23 mouse cellular contexts compared by ENCODE assay signal in the genomic region with DNA sequence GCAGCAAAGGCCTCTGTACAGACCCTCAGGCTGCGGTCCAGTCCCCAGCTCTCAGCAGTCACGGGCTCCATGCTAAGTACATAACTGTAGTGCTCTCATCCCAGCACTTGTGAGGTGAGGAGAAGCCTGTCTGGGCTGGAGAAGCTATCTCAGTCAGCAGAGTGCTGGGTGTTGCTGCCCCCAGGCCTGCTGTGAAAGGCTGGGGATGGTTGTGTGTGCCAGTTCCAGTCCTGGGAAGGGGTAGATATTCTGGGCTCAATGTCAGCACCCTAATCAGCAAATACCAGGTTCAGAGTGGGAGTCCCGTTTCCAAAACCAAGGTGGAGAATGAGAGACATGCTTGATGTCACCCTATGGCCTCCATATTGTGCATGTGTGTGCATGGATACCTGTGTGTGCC. TPM values are rescaled to one million over a fixed set of nuclear protein-coding genes. Genes with fewer than 3 reads are reported as not detected.
DNase-seq lines count a peak whose midpoint lies in the region; ATAC-seq and TF ChIP-seq lines count a peak whose summit lies in the region.
"Had no signal": no experiment of that assay in that cellular context is flagged by ENCODE, and none has a peak within 500 bp of the region (broad histone marks: within the 10 kb centered on the region; RNA-seq: fewer than 3 reads in every experiment).

No protein-coding gene starts in this region.

- peak overlapping the region; percentile 12; the same call in 1 of the 2 replicates for H3K4me3 ChIP-seq in forebrain, embryonic 10.5 days
- H3K4me3 ChIP-seq in forebrain, embryonic 16.5 days (replicated peaks; ENCODE audit: low read length): no peak overlapping the region
- H3K4me3 ChIP-seq in heart, embryonic 15.5 days: no peak overlapping the region
- no peak overlapping the region for H3K4me3 ChIP-seq in liver, postnatal 0 days (ENCODE audit: low read depth, low read length)
- H3K4me3 ChIP-seq in liver, embryonic 11.5 days (ENCODE audit: low read depth, low read length): no peak overlapping the region
- H3K4me3 ChIP-seq in midbrain, embryonic 14.5 days (replicated peaks; ENCODE audit: low read depth, low read length): no peak overlapping the region
- H3K4me3 ChIP-seq: embryonic facial prominence, embryonic 12.5 days; erythroblast, embryonic 14.5 days; forebrain, embryonic 13.5 days; intestine, embryonic 15.5 days; layer of hippocampus, adult 2 months; limb, embryonic 13.5 days; liver, embryonic 13.5 days had no signal

- no peak for DNase-seq in forebrain, embryonic 10.5 days (ENCODE audit: extremely low spot score, low spot score)
- no peak for DNase-seq in heart, postnatal 10 days
- no peak for DNase-seq in liver, postnatal 0 days
- DNase-seq in liver, embryonic 11.5 days (ENCODE audit: low spot score): no peak
- no peak for DNase-seq in midbrain, embryonic 14.5 days
- DNase-seq in kidney, adult 18-20 months: no peak
- DNase-seq: adrenal gland, postnatal 10 days; gastrocnemius, postnatal 10 days; layer of hippocampus, postnatal 36 days; liver, embryonic 13.5 days; lung, embryonic 14.5 days; lung, postnatal 36 days; thymus, adult 18-20 months; thymus, postnatal 4 days had no signal

- H3K9ac ChIP-seq in forebrain, embryonic 16.5 days (replicated peaks; ENCODE audit: low read depth, low read length): no peak overlapping the region
- H3K9ac ChIP-seq in heart, embryonic 15.5 days: no peak overlapping the region
- H3K9ac ChIP-seq in liver, postnatal 0 days (replicated peaks): no peak overlapping the region
- no peak overlapping the region for H3K9ac ChIP-seq in liver, embryonic 11.5 days (ENCODE audit: low read depth, low read length)
- no peak overlapping the region for H3K9ac ChIP-seq in midbrain, embryonic 14.5 days (replicated peaks; ENCODE audit: low read length)
- H3K9ac ChIP-seq: embryonic facial prominence, embryonic 12.5 days; hindbrain, embryonic 14.5 days; intestine, embryonic 15.5 days; limb, embryonic 13.5 days; liver, embryonic 13.5 days; lung, embryonic 14.5 days had no signal

- H3K36me3 ChIP-seq in forebrain, embryonic 10.5 days (replicated peaks): peaks cover 72% of the 10 kb centered on the region
- peaks cover 33% of the 10 kb centered on the region for H3K36me3 ChIP-seq in forebrain, embryonic 16.5 days (ENCODE audit: control insufficient read depth, insufficient read depth)
- H3K36me3 ChIP-seq in heart, embryonic 15.5 days: peaks cover 59% of the 10 kb centered on the region
- H3K36me3 ChIP-seq in liver, postnatal 0 days (replicated peaks; ENCODE audit: insufficient read depth, low read length): peaks cover 59% of the 10 kb centered on the region
- peaks cover 59% of the 10 kb centered on the region for H3K36me3 ChIP-seq in liver, embryonic 11.5 days (ENCODE audit: control insufficient read depth, insufficient read depth, low read length)
- peaks cover 70% of the 10 kb centered on the region for H3K36me3 ChIP-seq in midbrain, embryonic 14.5 days (ENCODE audit: control insufficient read depth, insufficient read depth, low read length)

- H3K27ac ChIP-seq in forebrain, embryonic 10.5 days: no peak overlapping the region
- no peak overlapping the region for H3K27ac ChIP-seq in forebrain, embryonic 16.5 days (ENCODE audit: low read length)
- peak overlapping the region; percentile 75 for H3K27ac ChIP-seq in heart, embryonic 15.5 days
- no peak overlapping the region for H3K27ac ChIP-seq in liver, postnatal 0 days (ENCODE audit: low read depth)
- H3K27ac ChIP-seq in liver, embryonic 11.5 days (ENCODE audit: low read depth, low read length): no peak overlapping the region
- peak overlapping the region; percentile 61; the same call in 1 of the 2 replicates for H3K27ac ChIP-seq in midbrain, embryonic 14.5 days (replicated peaks; ENCODE audit: low read depth, low read length)
- H3K27ac ChIP-seq: embryonic facial prominence, embryonic 12.5 days; hindbrain, embryonic 14.5 days; intestine, embryonic 15.5 days; limb, embryonic 13.5 days; liver, embryonic 13.5 days had no signal

- H3K4me2 ChIP-seq in forebrain, embryonic 16.5 days (ENCODE audit: low read length): no peak overlapping the region
- no peak overlapping the region for H3K4me2 ChIP-seq in heart, embryonic 15.5 days
- no peak overlapping the region for H3K4me2 ChIP-seq in liver, postnatal 0 days (ENCODE audit: low read depth, low read length)
- H3K4me2 ChIP-seq in liver, embryonic 11.5 days: no peak overlapping the region; the same call in 1 of the 2 replicates
- no peak overlapping the region for H3K4me2 ChIP-seq in midbrain, embryonic 14.5 days (ENCODE audit: low read length)
- H3K4me2 ChIP-seq: embryonic facial prominence, embryonic 12.5 days; forebrain, embryonic 13.5 days; hindbrain, embryonic 14.5 days; intestine, embryonic 15.5 days; limb, embryonic 13.5 days; liver, embryonic 13.5 days; lung, embryonic 14.5 days had no signal

- intact Hi-C loops in heart, postnatal 10 days (cut with DNase I): no loop called here

- ATAC-seq in forebrain, embryonic 16.5 days: no peak
- no peak; the same call in 1 of the 2 replicates for ATAC-seq in heart, embryonic 15.5 days (replicated peaks; ENCODE audit: insufficient number of reproducible peaks, insufficient read depth, low FRiP score, low read depth)
- peak; percentile 46; the same call in 1 of the 2 replicates for ATAC-seq in liver, postnatal 0 days
- ATAC-seq in liver, embryonic 11.5 days (replicated peaks; ENCODE audit: low FRiP score): no peak
- ATAC-seq in midbrain, embryonic 14.5 days (ENCODE audit: low FRiP score, low TSS enrichment): no peak
- ATAC-seq: forebrain, embryonic 13.5 days; intestine, embryonic 15.5 days had no signal

- WGBS in forebrain, embryonic 10.5 days: 91% methylated on average over 3 of the region's 3 CpGs
- WGBS in forebrain, embryonic 16.5 days: 86% methylated on average over 3 of the region's 3 CpGs
- WGBS in heart, embryonic 15.5 days: 50% methylated on average over 3 of the region's 3 CpGs
- WGBS in liver, postnatal 0 days (ENCODE audit: insufficient replicate concordance): 72% methylated on average over 3 of the region's 3 CpGs
- 84% methylated on average over 3 of the region's 3 CpGs for WGBS in liver, embryonic 11.5 days
- WGBS in midbrain, embryonic 14.5 days: 61% methylated on average over 3 of the region's 3 CpGs

- no peaks in the 10 kb centered on the region for H3K9me3 ChIP-seq in forebrain, embryonic 10.5 days
- H3K9me3 ChIP-seq in forebrain, embryonic 16.5 days (ENCODE audit: control insufficient read depth, low read length): no peaks in the 10 kb centered on the region
- H3K9me3 ChIP-seq in heart, embryonic 15.5 days (replicated peaks): no peaks in the 10 kb centered on the region
- no peaks in the 10 kb centered on the region for H3K9me3 ChIP-seq in liver, postnatal 0 days (ENCODE audit: low read length)
- no peaks in the 10 kb centered on the region for H3K9me3 ChIP-seq in liver, embryonic 11.5 days (ENCODE audit: control insufficient read depth, low read length)
- H3K9me3 ChIP-seq in midbrain, embryonic 14.5 days (ENCODE audit: control insufficient read depth, low read length): no peaks in the 10 kb centered on the region
- H3K9me3 ChIP-seq: embryonic facial prominence, embryonic 12.5 days; forebrain, embryonic 13.5 days; intestine, embryonic 15.5 days; limb, embryonic 13.5 days; liver, embryonic 13.5 days had no signal

- no peak for TF ChIP-seq CTCF in liver, postnatal 0 days (IDR thresholded peaks at IDR 0.05; ENCODE audit: low read depth)

- peaks cover 15% of the 10 kb centered on the region for H3K4me1 ChIP-seq in forebrain, embryonic 10.5 days
- H3K4me1 ChIP-seq in forebrain, embryonic 16.5 days (replicated peaks; ENCODE audit: control insufficient read depth, insufficient read depth, low read length): peaks cover 11% of the 10 kb centered on the region
- peaks cover 32% of the 10 kb centered on the region for H3K4me1 ChIP-seq in heart, embryonic 15.5 days (replicated peaks)
- H3K4me1 ChIP-seq in liver, postnatal 0 days (ENCODE audit: insufficient read depth): peaks cover 5% of the 10 kb centered on the region; the same call in 1 of the 2 replicates
- peaks cover 10% of the 10 kb centered on the region for H3K4me1 ChIP-seq in liver, embryonic 11.5 days (replicated peaks; ENCODE audit: control insufficient read depth, insufficient read depth, low read length)
- peaks cover 13% of the 10 kb centered on the region; the same call in 1 of the 2 replicates for H3K4me1 ChIP-seq in midbrain, embryonic 14.5 days (ENCODE audit: control insufficient read depth, insufficient read depth, low read length)

- H3K27me3 ChIP-seq in forebrain, embryonic 10.5 days (ENCODE audit: poor library complexity, severe bottlenecking): no peaks in the 10 kb centered on the region
- H3K27me3 ChIP-seq in forebrain, embryonic 16.5 days (replicated peaks; ENCODE audit: control insufficient read depth, insufficient read depth, low read length): no peaks in the 10 kb centered on the region
- no peaks in the 10 kb centered on the region for H3K27me3 ChIP-seq in heart, embryonic 15.5 days
- H3K27me3 ChIP-seq in liver, postnatal 0 days (ENCODE audit: insufficient read depth, low read length): no peaks in the 10 kb centered on the region
- no peaks in the 10 kb centered on the region for H3K27me3 ChIP-seq in liver, embryonic 11.5 days (replicated peaks; ENCODE audit: control insufficient read depth, insufficient read depth, low read length)
- H3K27me3 ChIP-seq in midbrain, embryonic 14.5 days (ENCODE audit: control insufficient read depth, insufficient read depth, low read length): no peaks in the 10 kb centered on the region
- H3K27me3 ChIP-seq: embryonic facial prominence, embryonic 12.5 days; forebrain, embryonic 13.5 days; intestine, embryonic 15.5 days; limb, embryonic 13.5 days; liver, embryonic 13.5 days had no signal

- no peak; the same call in 1 of the 2 replicates for TF ChIP-seq EP300 in liver, postnatal 0 days (IDR thresholded peaks at IDR 0.05; ENCODE audit: low read depth)

RNA-seq across cellular contexts. Expression of a gene that starts 6.3 kb away (rescaled TPM):
- 309 and 314 TPM in 2 replicates for polyA plus RNA-seq in forebrain, embryonic 10.5 days (2016; fragmentation: Nextera tagmentation; extraction: Ambion mirVana)
- polyA plus RNA-seq in forebrain, embryonic 16.5 days (2015; fragmentation: Nextera tagmentation; extraction: Ambion mirVana): 236 and 272 TPM in 2 replicates
- 553 and 586 TPM in 2 replicates for polyA plus RNA-seq in heart, embryonic 15.5 days (2015; fragmentation: Nextera tagmentation; extraction: Ambion mirVana)
- 100 to 1,000 TPM; 609 to 639 TPM for total RNA-seq in heart, postnatal 10 days (2021)
- 313 and 321 TPM in 2 replicates for polyA plus RNA-seq in liver, postnatal 0 days (2015; fragmentation: Nextera tagmentation; extraction: Ambion mirVana)
- polyA plus RNA-seq in liver, embryonic 11.5 days (2014; fragmentation: Nextera tagmentation; extraction: Ambion mirVana): 401 and 427 TPM in 2 replicates
- 274 and 323 TPM in 2 replicates for polyA plus RNA-seq in midbrain, embryonic 14.5 days (2014; fragmentation: Nextera tagmentation; extraction: Ambion mirVana)

RNA-seq across cellular contexts. Expression of a gene that starts 16.4 kb away (rescaled TPM):
- 89.4 and 98.3 TPM in 2 replicates for polyA plus RNA-seq in forebrain, embryonic 10.5 days (2016; fragmentation: Nextera tagmentation; extraction: Ambion mirVana)
- 49.0 and 55.4 TPM in 2 replicates for polyA plus RNA-seq in forebrain, embryonic 16.5 days (2015; fragmentation: Nextera tagmentation; extraction: Ambion mirVana)
- 32.7 and 40.5 TPM in 2 replicates for polyA plus RNA-seq in heart, embryonic 15.5 days (2015; fragmentation: Nextera tagmentation; extraction: Ambion mirVana)
- 10 to 100 TPM; 20.3 to 23.1 TPM for total RNA-seq in heart, postnatal 10 days (2021)
- polyA plus RNA-seq in liver, postnatal 0 days (2015; fragmentation: Nextera tagmentation; extraction: Ambion mirVana): 9.8 and 13.3 TPM in 2 replicates
- polyA plus RNA-seq in liver, embryonic 11.5 days (2014; fragmentation: Nextera tagmentation; extraction: Ambion mirVana): 67.7 and 71.0 TPM in 2 replicates
- polyA plus RNA-seq in midbrain, embryonic 14.5 days (2014; fragmentation: Nextera tagmentation; extraction: Ambion mirVana): 51.5 and 65.4 TPM in 2 replicates

RNA-seq across cellular contexts. Expression of a gene that starts 18.2 kb away (rescaled TPM):
- polyA plus RNA-seq in forebrain, embryonic 10.5 days (2016; fragmentation: Nextera tagmentation; extraction: Ambion mirVana): 18.3 and 19.1 TPM in 2 replicates
- 22.7 and 24.6 TPM in 2 replicates for polyA plus RNA-seq in forebrain, embryonic 16.5 days (2015; fragmentation: Nextera tagmentation; extraction: Ambion mirVana)
- polyA plus RNA-seq in heart, embryonic 15.5 days (2015; fragmentation: Nextera tagmentation; extraction: Ambion mirVana): 47.7 and 52.9 TPM in 2 replicates
- total RNA-seq in heart, postnatal 10 days (2021): 10 to 100 TPM; 19.3 to 21.3 TPM
- polyA plus RNA-seq in liver, postnatal 0 days (2015; fragmentation: Nextera tagmentation; extraction: Ambion mirVana): 93.9 and 101 TPM in 2 replicates
- 49.0 and 49.7 TPM in 2 replicates for polyA plus RNA-seq in liver, embryonic 11.5 days (2014; fragmentation: Nextera tagmentation; extraction: Ambion mirVana)
- 15.1 and 16.7 TPM in 2 replicates for polyA plus RNA-seq in midbrain, embryonic 14.5 days (2014; fragmentation: Nextera tagmentation; extraction: Ambion mirVana)

RNA-seq across cellular contexts. Expression of a gene that starts 18.7 kb away (rescaled TPM):
- polyA plus RNA-seq in forebrain, embryonic 10.5 days (2016; fragmentation: Nextera tagmentation; extraction: Ambion mirVana): 48.2 and 52.3 TPM in 2 replicates
- polyA plus RNA-seq in forebrain, embryonic 16.5 days (2015; fragmentation: Nextera tagmentation; extraction: Ambion mirVana): 61.3 and 61.8 TPM in 2 replicates
- polyA plus RNA-seq in heart, embryonic 15.5 days (2015; fragmentation: Nextera tagmentation; extraction: Ambion mirVana): 31.5 and 40.0 TPM in 2 replicates
- 10 to 100 TPM; 86.4 to 95.4 TPM for total RNA-seq in heart, postnatal 10 days (2021)
- 19.5 and 21.8 TPM in 2 replicates for polyA plus RNA-seq in liver, postnatal 0 days (2015; fragmentation: Nextera tagmentation; extraction: Ambion mirVana)
- polyA plus RNA-seq in liver, embryonic 11.5 days (2014; fragmentation: Nextera tagmentation; extraction: Ambion mirVana): 49.2 and 55.0 TPM in 2 replicates
- polyA plus RNA-seq in midbrain, embryonic 14.5 days (2014; fragmentation: Nextera tagmentation; extraction: Ambion mirVana): 42.5 and 49.3 TPM in 2 replicates

RNA-seq across cellular contexts. Expression of a gene that starts 49.6 kb away (rescaled TPM):
- 1,138 and 1,144 TPM in 2 replicates for polyA plus RNA-seq in forebrain, embryonic 10.5 days (2016; fragmentation: Nextera tagmentation; extraction: Ambion mirVana)
- polyA plus RNA-seq in forebrain, embryonic 16.5 days (2015; fragmentation: Nextera tagmentation; extraction: Ambion mirVana): 531 and 538 TPM in 2 replicates
- 525 and 544 TPM in 2 replicates for polyA plus RNA-seq in heart, embryonic 15.5 days (2015; fragmentation: Nextera tagmentation; extraction: Ambion mirVana)
- total RNA-seq in heart, postnatal 10 days (2021): 100 to 1,000 TPM; 859 to 871 TPM
- polyA plus RNA-seq in liver, postnatal 0 days (2015; fragmentation: Nextera tagmentation; extraction: Ambion mirVana): 453 and 466 TPM in 2 replicates
- polyA plus RNA-seq in liver, embryonic 11.5 days (2014; fragmentation: Nextera tagmentation; extraction: Ambion mirVana): 1,270 and 1,408 TPM in 2 replicates
- polyA plus RNA-seq in midbrain, embryonic 14.5 days (2014; fragmentation: Nextera tagmentation; extraction: Ambion mirVana): 622 and 707 TPM in 2 replicates

Comparison
In these comparisons a context has a peak if more than half of its experiments do, and no peak if none do; other contexts are left out.
1. H3K27ac ChIP-seq: peak in heart, embryonic 15.5 days (single experiment) and midbrain, embryonic 14.5 days (single experiment); none in forebrain, embryonic 10.5 days (single experiment), forebrain, embryonic 16.5 days (single experiment), liver, postnatal 0 days (single experiment) and liver, embryonic 11.5 days (single experiment).